Mouse (Mus musculus): ENCODE data around the gene Igsf11. TPM values are rescaled to one million over a fixed set of nuclear protein-coding genes. Genes with fewer than 3 reads are reported as not detected.

The Igsf11 gene
- not detected in 2 replicates for total RNA-seq (2012; rRNA removed)
- not detected for polyA plus RNA-seq (2012; ENCODE audit: insufficient read depth in 1 of 2, insufficient read length in 2 of 2, low read depth in 1 of 2, low replicate concordance in 2 of 2, missing spikeins in 1 of 2)

DNA sequence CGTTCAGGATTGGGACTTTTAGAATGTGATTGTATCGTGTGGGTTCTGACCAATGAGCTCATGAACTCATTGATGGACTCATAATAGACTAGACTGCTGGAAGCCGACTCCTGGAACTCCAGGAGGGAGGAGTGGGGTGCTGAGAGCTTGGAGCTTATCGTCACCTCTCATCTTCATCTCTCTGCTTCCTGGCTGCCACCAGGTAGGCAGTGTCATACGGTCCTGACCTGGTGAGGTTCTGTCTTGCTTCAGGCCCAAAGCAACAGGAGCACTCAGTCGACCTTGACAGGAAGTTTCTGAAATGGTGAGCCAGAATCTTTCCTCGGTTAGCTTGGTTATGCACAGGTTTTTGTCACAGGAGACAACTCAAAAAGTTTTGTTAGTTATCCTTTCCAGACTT is at the start of gene Igsf11:
Gene Igsf11, plus strand, starts transcription at position 301 of the 400 bp plus-strand sequence.
- no peaks in the 10 kb centered on the region for H3K4me1 ChIP-seq (ENCODE audit: control insufficient read depth in 1 of 2, insufficient read depth in 2 of 2, low read length in 2 of 2)
- no peak within 1 kb of the TSS for H3K27ac ChIP-seq (ENCODE audit: control insufficient read depth, low read depth, low read length)
- H3K9me3 ChIP-seq (replicated peaks; ENCODE audit: insufficient read depth, low read length) = no peaks in the 10 kb centered on the region
- no peaks in the 10 kb centered on the region for H3K79me2 ChIP-seq (ENCODE audit: control insufficient read depth, insufficient read depth, low read length, poor library complexity)
- no peaks in the 10 kb centered on the region for H3K27me3 ChIP-seq (ENCODE audit: control insufficient read depth in 1 of 2, insufficient read depth in 2 of 2, low read length in 2 of 2)
- no peak for DNase-seq (ENCODE audit: low read depth, low spot score)
- TF ChIP-seq RCOR1 (IDR thresholded peaks at IDR 0.05; ENCODE audit: low read depth, low read length) (no peak), E2F4 (IDR thresholded peaks at IDR 0.05; ENCODE audit: borderline replicate concordance, low read depth, low read length) (no peak), MAFK (IDR thresholded peaks at IDR 0.05; ENCODE audit: borderline replicate concordance, low read depth, low read length) (no peak), TAL1 (IDR thresholded peaks at IDR 0.05; ENCODE audit: low read length) (no peak), GABPA (IDR thresholded peaks at IDR 0.05; ENCODE audit: low read depth, low read length) (no peak), TBP (IDR thresholded peaks at IDR 0.05; ENCODE audit: low read depth, low read length) (no peak), POLR2AphosphoS5 (IDR thresholded peaks at IDR 0.05; ENCODE audit: borderline replicate concordance, low read depth, low read length) (no peak), ELF1 (IDR thresholded peaks at IDR 0.05; ENCODE audit: low read depth, low read length) (no peak), ZKSCAN1 (IDR thresholded peaks at IDR 0.05; ENCODE audit: low read depth, low read length) (no peak)
- no peaks in the 10 kb centered on the region for H3K36me3 ChIP-seq (ENCODE audit: control insufficient read depth in 1 of 2, insufficient read depth in 2 of 2, low read length in 2 of 2)
- H3K9ac ChIP-seq (ENCODE audit: control insufficient read depth, low read depth, low read length, poor library complexity, severe bottlenecking) = no peak within 1 kb of the TSS
- no peak within 1 kb of the TSS for H3K4me3 ChIP-seq (ENCODE audit: control insufficient read depth in 1 of 2, insufficient read depth in 1 of 2, low read depth in 2 of 2, low read length in 2 of 2)

DNA sequence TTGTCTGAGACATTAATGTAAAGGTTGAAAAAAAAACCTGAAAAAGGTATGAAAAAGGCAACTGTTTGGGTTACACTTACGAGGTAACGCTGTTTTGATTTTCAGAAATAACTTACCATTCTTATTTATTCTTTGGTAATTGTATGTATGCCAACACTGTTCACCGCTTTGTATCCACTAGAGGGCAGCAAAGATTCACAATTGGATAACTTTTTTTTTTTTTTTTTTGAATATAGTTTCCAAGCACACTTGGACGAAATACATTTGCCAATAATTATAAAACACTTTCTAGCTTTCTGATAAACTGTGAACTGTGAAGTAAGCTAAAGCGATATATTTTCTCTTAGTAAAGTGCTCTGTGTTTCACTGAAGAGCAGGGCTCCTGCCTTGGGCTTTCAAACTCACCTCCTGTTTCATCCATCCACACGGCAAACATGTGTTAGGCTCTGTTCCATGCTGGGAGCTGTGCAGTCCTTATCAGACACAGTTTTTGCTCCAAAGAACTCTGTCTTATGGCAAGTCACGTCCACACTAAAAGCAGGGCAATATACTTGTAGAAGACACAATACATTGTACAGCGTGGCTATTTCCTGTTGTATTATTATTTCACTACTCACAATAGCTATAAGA is 34.2 kb upstream of the Igsf11 start:
- no peaks in the 10 kb centered on the region for H3K79me2 ChIP-seq (ENCODE audit: control insufficient read depth, insufficient read depth, low read length, poor library complexity)
- peak; percentile 80 for TF ChIP-seq RAD21 (IDR thresholded peaks at IDR 0.05; ENCODE audit: low read depth, low read length)
- peak; percentile 99 for TF ChIP-seq ZNF384 (IDR thresholded peaks at IDR 0.05; ENCODE audit: low read depth, low read length)
- TF ChIP-seq SMC3 (IDR thresholded peaks at IDR 0.05; ENCODE audit: low read depth, low read length) = peak; percentile 55
- TF ChIP-seq CTCF (IDR thresholded peaks at IDR 0.05 in 2 of 3, conservative IDR thresholded peaks at IDR 0.05 in 1 of 3; ENCODE audit: control insufficient read depth in 1 of 3, insufficient read depth in 1 of 3, low read depth in 2 of 3, low read length in 3 of 3, poor library complexity in 1 of 3, severe bottlenecking in 1 of 3) = peak; percentile 23 to 68 (median 27); a peak in 4 of 6 replicates
- TF ChIP-seq MXI1 (IDR thresholded peaks at IDR 0.05; ENCODE audit: low read depth, low read length) = no peak
- peak; percentile 50 for TF ChIP-seq ZC3H11A (IDR thresholded peaks at IDR 0.05; ENCODE audit: low read depth, low read length)
- TF ChIP-seq TBP (IDR thresholded peaks at IDR 0.05; ENCODE audit: low read depth, low read length) = no peak
- H3K36me3 ChIP-seq (ENCODE audit: control insufficient read depth in 1 of 2, insufficient read depth in 2 of 2, low read length in 2 of 2) = no peaks in the 10 kb centered on the region
- H3K27me3 ChIP-seq (ENCODE audit: control insufficient read depth in 1 of 2, insufficient read depth in 2 of 2, low read length in 2 of 2) = no peaks in the 10 kb centered on the region
- H3K9ac ChIP-seq (ENCODE audit: control insufficient read depth, low read depth, low read length, poor library complexity, severe bottlenecking) = no peak overlapping the region
- H3K27ac ChIP-seq (ENCODE audit: control insufficient read depth, low read depth, low read length) = no peak overlapping the region
- no peak overlapping the region for H3K4me3 ChIP-seq (ENCODE audit: control insufficient read depth in 1 of 2, insufficient read depth in 1 of 2, low read depth in 2 of 2, low read length in 2 of 2)
- no peaks in the 10 kb centered on the region for H3K9me3 ChIP-seq (replicated peaks; ENCODE audit: insufficient read depth, low read length)
- peak; percentile 44 for DNase-seq (ENCODE audit: low read depth, low spot score)
- no peaks in the 10 kb centered on the region for H3K4me1 ChIP-seq (ENCODE audit: control insufficient read depth in 1 of 2, insufficient read depth in 2 of 2, low read length in 2 of 2)
